Mouse (Mus musculus) right cerebral cortex, postnatal 10 days (tissue): ENCODE measurements at regions not wholly inside any gene's neighbourhood (a gene's known extent, or its start where the extent isn't known, plus 50 kb on each side); places are given as distances from the start of the nearest gene placed in this dataset.
A peak's percentile ranks its signal among the peaks of the same experiment; 100 is the strongest.

ENCODE experiments used
- DNase-seq, 2 experiments: peaks; one replicate each; pipeline ENCODE4 v3.0.0; 2021; ENCODE audit warnings: low spot score in 2 of 2

- DNase-seq = peak in 1 of 2 experiments; percentile 31
Observed at GRCm38 (mm10) chr15:38569011-38569640, 1143.8 kb downstream of the 4930447A16Rik start.

DNA sequence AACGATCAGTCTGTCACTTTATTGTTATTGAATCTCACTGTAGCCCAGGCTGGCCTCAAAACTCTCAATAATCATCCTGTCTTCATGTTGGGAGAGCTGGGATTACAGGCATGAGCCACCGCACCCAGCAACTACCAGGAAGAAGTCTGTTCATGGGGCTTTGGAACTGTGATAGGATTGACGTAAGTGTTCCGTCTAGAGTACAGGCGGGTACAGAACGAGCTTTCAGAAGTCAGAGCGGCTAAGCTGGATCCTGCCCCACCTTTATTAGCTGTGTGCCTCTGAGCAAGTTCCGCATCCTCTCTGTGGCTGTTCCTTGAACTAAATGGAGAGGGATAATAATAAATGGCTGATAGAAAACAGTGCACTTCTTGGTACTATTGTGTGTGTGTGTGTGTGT is 1144.8 kb downstream of the 4930447A16Rik start:
- DNase-seq = no peak

DNA sequence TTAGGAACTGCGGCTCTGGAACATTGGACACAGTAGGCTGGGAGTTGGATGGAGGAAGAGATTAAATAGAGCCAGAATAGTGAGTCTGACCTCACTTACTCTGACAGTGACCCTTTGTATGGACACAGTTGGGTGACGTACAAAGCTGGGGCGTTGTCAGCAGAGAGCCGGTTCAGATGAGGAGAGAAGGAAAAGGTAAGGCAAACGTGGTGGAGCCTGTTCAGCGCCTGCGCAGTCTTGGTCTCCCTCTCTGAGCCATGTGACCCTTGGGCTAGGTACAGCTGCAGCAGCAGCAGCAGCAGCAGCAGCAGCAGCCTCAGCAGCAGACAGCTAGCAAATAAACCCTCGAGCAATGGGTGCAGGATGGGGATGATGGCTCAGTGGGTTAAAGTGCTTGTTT is 1145.4 kb downstream of the 4930447A16Rik start:
- DNase-seq = no peak

GRCm38 (mm10) chr15:38572652-38573051 is 1147.3 kb downstream of the 4930447A16Rik start:
- DNase-seq = no peak

- DNase-seq = no peak
Observed at GRCm38 (mm10) chr15:38574447-38574846, 1149.1 kb downstream of the 4930447A16Rik start.

DNA sequence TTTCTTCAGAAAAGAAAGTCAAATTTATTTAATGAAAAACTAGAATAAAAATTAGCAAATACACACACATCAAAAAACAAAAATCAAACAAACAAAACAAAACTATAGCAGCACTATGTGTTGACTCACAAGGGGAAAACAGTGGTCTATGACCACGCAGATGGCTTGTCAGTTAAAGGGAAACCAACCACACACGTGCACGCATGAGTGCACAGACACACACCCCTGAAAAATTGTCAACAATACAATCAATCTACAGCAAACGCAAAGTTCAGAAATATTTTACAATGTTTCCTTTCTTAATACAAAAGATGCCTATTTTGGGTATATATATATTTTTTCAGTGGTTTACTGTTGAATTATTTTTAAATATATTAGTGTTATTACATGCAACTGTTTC is 1149.9 kb downstream of the 4930447A16Rik start:
- no peak for DNase-seq

DNA sequence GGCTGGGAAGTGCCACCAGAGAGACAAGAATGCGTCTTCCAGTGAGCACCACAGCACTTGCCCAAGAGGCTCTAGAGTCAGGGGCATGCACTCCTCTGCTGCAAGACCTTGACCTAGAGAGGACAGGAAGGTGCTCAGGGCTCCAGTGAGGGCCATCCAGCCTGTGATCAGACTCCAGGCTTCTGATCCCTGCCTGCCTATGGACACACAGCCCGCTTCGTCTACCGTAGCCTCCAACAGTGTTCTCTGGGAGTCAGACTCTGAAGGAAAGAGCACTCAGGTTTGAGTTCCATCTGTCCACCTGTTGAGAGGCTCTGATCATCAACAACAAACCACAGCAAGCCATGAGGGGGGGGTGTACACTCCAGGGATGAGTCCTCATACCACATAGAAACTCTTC is 1152.3 kb downstream of the 4930447A16Rik start:
- no peak for DNase-seq

DNA sequence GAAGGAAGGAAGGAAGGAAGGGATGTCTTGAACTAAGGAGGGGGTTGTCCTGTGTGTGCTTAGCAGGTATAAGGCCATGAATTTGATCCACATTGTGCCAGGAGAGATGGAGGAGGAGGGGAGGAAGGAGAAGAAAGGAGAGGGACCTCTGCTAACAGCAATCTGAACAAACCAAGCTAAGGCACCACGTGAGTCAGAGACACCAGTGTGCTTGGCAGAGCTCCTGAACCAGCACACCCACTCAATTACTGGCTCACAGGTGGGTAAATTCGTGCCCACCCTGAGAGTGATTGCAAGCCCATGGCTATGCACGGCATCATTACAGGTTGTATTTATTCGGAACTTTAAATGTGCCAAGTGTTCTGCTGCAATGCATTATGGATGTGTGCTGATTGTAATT is 1154.1 kb downstream of the 4930447A16Rik start:
- no peak for DNase-seq

GRCm38 (mm10) chr15:38583500-38583899 is 1158.1 kb downstream of the 4930447A16Rik start:
- DNase-seq = no peak

- no peak for DNase-seq
Observed at GRCm38 (mm10) chr15:38584425-38584824, 1159.1 kb downstream of the 4930447A16Rik start.

DNA sequence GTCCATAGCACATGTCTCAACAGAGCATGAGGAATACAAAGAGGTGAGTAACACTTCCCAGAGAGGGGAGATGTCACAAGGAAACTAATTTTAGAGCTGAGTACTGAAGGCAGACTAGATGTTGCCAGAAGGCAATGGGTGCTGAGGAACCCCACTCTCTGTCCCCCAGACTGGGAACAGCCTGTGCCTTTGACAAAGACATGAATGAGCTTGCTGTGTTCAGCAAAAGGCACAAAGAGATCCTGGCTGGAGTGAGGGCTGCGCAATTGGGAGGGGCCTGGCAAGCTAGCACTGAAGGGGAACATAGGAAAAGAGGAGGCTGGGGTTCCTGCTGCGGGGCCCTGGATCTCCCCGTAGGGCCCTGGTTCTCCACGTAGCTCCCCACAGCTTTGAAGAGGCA is 1160.3 kb downstream of the 4930447A16Rik start:
- DNase-seq = peak; percentile 72 to 81

GRCm38 (mm10) chr15:38586594-38586993 is 1161.2 kb downstream of the 4930447A16Rik start:
- no peak for DNase-seq

DNA sequence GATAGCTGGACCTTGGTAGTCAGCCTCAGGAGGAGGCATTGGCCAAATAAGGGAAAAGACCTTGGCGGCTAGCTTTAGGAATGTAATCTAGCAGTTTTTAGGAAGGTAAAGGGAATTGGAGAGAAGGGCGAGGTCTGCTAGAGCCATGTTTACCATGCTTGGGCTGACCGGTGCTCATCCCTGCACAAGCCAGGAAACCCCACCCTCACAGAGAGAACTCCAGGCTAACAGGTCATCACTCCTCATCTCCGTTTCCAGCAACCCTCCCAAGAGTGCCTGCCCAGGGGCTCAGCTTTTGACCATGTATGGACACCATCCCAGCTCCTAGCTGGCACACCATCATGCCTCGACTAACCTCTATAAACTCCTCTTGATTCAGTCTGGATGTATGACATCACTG is 1162.9 kb downstream of the 4930447A16Rik start:
- no peak for DNase-seq

- no peak for DNase-seq
Observed at GRCm38 (mm10) chr15:38589010-38589409, 1163.7 kb downstream of the 4930447A16Rik start.

DNA sequence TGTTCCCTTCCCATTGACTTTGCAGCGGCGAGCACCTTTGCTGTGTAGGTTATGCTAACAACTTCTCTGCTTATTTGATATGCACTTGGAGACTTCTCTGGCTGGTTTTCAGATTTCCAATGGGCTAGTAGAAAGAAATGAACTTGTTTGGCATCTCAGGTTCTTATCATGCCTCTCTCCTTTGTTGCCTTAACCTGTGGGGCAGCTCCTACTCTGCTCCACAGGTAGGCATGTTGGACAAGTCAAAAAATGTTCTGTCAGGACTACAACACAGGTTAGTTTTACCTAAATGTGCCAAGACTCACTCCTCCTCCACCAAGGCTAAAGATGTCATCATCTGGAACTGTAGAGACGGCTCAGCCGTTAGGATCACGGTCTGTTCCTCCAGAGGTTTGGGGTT is 1164.3 kb downstream of the 4930447A16Rik start:
- no peak for DNase-seq

DNA sequence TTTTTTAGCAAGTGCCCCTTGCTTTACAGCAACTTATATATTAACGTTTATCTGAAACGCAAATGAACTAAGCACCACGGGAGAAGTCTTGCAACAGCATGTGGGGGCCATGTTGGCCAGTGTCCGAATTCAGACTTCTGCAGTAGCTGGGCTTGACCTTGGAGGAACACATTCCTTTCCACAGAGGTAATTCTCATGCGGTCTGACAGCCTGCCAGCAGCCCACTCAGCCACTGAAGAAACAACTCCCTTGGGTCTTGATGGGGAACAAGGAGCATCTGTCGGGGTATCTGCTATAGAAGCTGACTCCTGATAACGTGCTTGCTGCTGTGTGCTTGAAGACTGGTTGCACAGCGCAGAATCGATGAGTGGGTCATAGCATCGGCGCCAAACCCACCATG is 1168.7 kb downstream of the 4930447A16Rik start:
- no peak for DNase-seq

- no peak for DNase-seq
Observed at GRCm38 (mm10) chr15:38594747-38595146, 1169.4 kb downstream of the 4930447A16Rik start.

- no peak for DNase-seq
Observed at GRCm38 (mm10) chr15:38595820-38596219, 1170.5 kb downstream of the 4930447A16Rik start.

DNA sequence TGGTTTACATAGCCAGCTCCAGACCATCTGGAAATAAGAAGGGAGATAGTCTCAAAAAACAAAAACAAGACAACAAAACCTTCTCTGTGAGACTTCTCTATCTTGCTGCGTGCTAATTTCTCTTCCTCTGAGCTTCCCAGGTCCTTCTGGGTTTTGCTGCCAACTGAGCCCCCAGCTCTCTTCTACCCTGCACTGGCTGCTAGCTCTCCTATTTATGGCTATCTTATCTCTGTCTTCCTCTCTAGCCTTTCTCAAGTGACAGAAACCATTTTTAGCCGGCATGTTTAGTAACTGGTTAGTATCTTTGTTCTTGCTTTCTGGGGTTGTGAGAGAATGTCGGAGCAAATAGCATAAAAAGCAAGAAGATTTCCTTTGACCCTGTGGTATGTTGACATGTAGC is 1172.1 kb downstream of the 4930447A16Rik start:
- DNase-seq = no peak

GRCm38 (mm10) chr15:38601436-38601835 is 1176.1 kb downstream of the 4930447A16Rik start:
- no peak for DNase-seq

GRCm38 (mm10) chr15:38602187-38602870 is 1177.0 kb downstream of the 4930447A16Rik start:
- DNase-seq = peak; percentile 74 to 86

DNA sequence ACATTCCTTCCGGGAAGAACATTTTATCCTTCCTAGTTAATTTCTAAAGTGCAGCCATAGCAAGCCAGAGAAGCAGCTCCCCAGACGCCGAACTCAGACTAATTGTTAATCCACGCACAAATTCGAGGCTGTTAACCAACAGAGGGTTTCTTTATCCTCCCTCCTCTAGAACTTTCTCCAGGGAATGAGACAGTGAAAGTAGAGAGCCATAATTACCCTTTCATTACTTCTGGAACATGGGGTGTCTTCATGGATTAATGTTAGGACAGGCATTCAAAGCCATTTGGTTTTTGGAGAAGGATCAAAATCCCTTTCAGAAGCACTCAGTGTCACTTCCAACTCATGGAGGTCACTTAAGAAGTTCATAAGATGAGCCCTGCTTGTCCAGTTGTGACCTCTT is 1178.6 kb downstream of the 4930447A16Rik start:
- peak in 1 of 2 experiments; percentile 37 for DNase-seq

GRCm38 (mm10) chr15:38607368-38607767 is 1182.0 kb downstream of the 4930447A16Rik start:
- no peak for DNase-seq
